8 mouse cellular contexts compared by ENCODE assay signal in genomic region chr4:115939295-115940102, GRCm38 (mm10). TPM values are rescaled to one million over a fixed set of nuclear protein-coding genes. Genes with fewer than 3 reads are reported as not detected.
A peak's percentile ranks its signal among the peaks of the same experiment; 100 is the strongest.
DNase-seq lines count a peak whose midpoint lies in the region; ATAC-seq and TF ChIP-seq lines count a peak whose summit lies in the region.

Dmbx1 (minus strand) TSS chr4:115939926.

- no peak for TF ChIP-seq CTCF in left cerebral cortex, adult 2 months (IDR thresholded peaks at IDR 0.05)

- 0 out of 2 replicates have a peak within 1 kb of the TSS, but pooled peaks have one; percentile 10 for H3K9ac ChIP-seq in hindbrain, embryonic 12.5 days
- H3K9ac ChIP-seq in liver, embryonic 15.5 days: no peak within 1 kb of the TSS

- no peak within 1 kb of the TSS for H3K4me3 ChIP-seq in left cerebral cortex, adult 2 months
- H3K4me3 ChIP-seq in hindbrain, embryonic 12.5 days: peak within 1 kb of the TSS; percentile 35
- H3K4me3 ChIP-seq in liver, embryonic 15.5 days (replicated peaks): peak within 1 kb of the TSS; percentile 17

- H3K27ac ChIP-seq in left cerebral cortex, adult 2 months: no peak within 1 kb of the TSS
- no peak within 1 kb of the TSS for H3K27ac ChIP-seq in hindbrain, embryonic 12.5 days
- no peak within 1 kb of the TSS for H3K27ac ChIP-seq in liver, embryonic 15.5 days (replicated peaks)

- peak; percentile 27 for ATAC-seq in hindbrain, embryonic 12.5 days (ENCODE audit: low FRiP score)
- no peak for ATAC-seq in liver, embryonic 15.5 days (ENCODE audit: insufficient read depth)

- no peaks in the 10 kb centered on the region for H3K36me3 ChIP-seq in hindbrain, embryonic 12.5 days
- no peaks in the 10 kb centered on the region for H3K36me3 ChIP-seq in liver, embryonic 15.5 days (replicated peaks)

- H3K4me2 ChIP-seq in hindbrain, embryonic 12.5 days (replicated peaks): peak within 1 kb of the TSS; percentile 62
- H3K4me2 ChIP-seq in liver, embryonic 15.5 days: peak within 1 kb of the TSS; percentile 46

- peak; percentile 55 for DNase-seq in left cerebral cortex, postnatal 4 days
- DNase-seq in left cerebral cortex, adult 2 months (ENCODE audit: extremely low spot score in 1 of 2, low spot score in 2 of 2): no peak
- peak; percentile 86 for DNase-seq in embryo, embryonic 11 days
- DNase-seq in retina, embryonic 14.5 days (ENCODE audit: low spot score): peak; percentile 61
- DNase-seq in frontal cortex, postnatal 36 days (ENCODE audit: low spot score in 2 of 2): no peak
- no peak for DNase-seq in left cerebral cortex, postnatal 25 days (ENCODE audit: low spot score in 2 of 2)

- intact Hi-C loops in left cerebral cortex, postnatal 4 days (cut with DNase I): no loop called here
- intact Hi-C loops in left cerebral cortex, adult 2 months (cut with DNase I): loop anchor here (5.0 kb wide), 2 partner anchors 877 to 1037 kb away; no protein-coding TSS in a partner anchor
- intact Hi-C loops in left cerebral cortex, postnatal 25 days (cut with DNase I): loop anchor here (5.0 kb wide), 1 partner anchor 1032 kb away; the partner anchor contains the start of gene Foxd2

- peaks cover 98% of the 10 kb centered on the region for H3K27me3 ChIP-seq in hindbrain, embryonic 12.5 days
- H3K27me3 ChIP-seq in liver, embryonic 15.5 days: peaks cover 100% of the 10 kb centered on the region

- under 1% methylated on average over 67 of the region's 71 CpGs for WGBS in hindbrain, embryonic 12.5 days
- WGBS in liver, embryonic 15.5 days (ENCODE audit: insufficient replicate concordance): under 1% methylated on average over 71 of the region's 71 CpGs

- H3K4me1 ChIP-seq in hindbrain, embryonic 12.5 days: peaks cover 26% of the 10 kb centered on the region
- peaks cover 3% of the 10 kb centered on the region for H3K4me1 ChIP-seq in liver, embryonic 15.5 days (replicated peaks)

- H3K9me3 ChIP-seq in hindbrain, embryonic 12.5 days (replicated peaks): no peaks in the 10 kb centered on the region
- no peaks in the 10 kb centered on the region for H3K9me3 ChIP-seq in liver, embryonic 15.5 days (replicated peaks)

RNA-seq across cellular contexts. Expression of gene Dmbx1, which starts in this region (rescaled TPM):
- under 1 TPM; 0.10 to 0.38 TPM for total RNA-seq in left cerebral cortex, postnatal 4 days (2021)
- total RNA-seq in left cerebral cortex, adult 2 months (2021): not detected
- polyA plus RNA-seq in hindbrain, embryonic 12.5 days (2016; fragmentation: Nextera tagmentation; extraction: Ambion mirVana): 10.1 and 14.7 TPM in 2 replicates
- polyA plus RNA-seq in liver, embryonic 15.5 days (2015; fragmentation: Nextera tagmentation; extraction: Ambion mirVana): not detected in 2 replicates
- total RNA-seq in left cerebral cortex, postnatal 25 days (2021): not detected

Comparison
In these comparisons a context has a peak if more than half of its experiments do, and no peak if none do; other contexts are left out.
1. RNA of gene Dmbx1 (polyA plus RNA-seq): 10.1 to 14.7 TPM in hindbrain, embryonic 12.5 days; not detected in liver, embryonic 15.5 days; every median in the first group is over 10 times any median in the second.
2. Peak in DNase-seq in left cerebral cortex, postnatal 4 days; RNA of the gene not detected or under 1 TPM.
3. DNase-seq: peak in embryo, embryonic 11 days (single experiment) and retina, embryonic 14.5 days (single experiment); none in left cerebral cortex, adult 2 months (0 of 2), frontal cortex, postnatal 36 days (0 of 2) and left cerebral cortex, postnatal 25 days (0 of 2).